Mouse (Mus musculus): Measurements from ENCODE around the gene E2f6.

E2f6 gene

GRCm38 (mm10) chr12:16876667-16877066, 65.9 kb downstream of the E2f6 start:
- DNase-seq, result no peak

- DNase-seq, result no peak
Measured at GRCm38 (mm10) chr12:16877141-16877540, 66.4 kb downstream of the E2f6 start.

DNA sequence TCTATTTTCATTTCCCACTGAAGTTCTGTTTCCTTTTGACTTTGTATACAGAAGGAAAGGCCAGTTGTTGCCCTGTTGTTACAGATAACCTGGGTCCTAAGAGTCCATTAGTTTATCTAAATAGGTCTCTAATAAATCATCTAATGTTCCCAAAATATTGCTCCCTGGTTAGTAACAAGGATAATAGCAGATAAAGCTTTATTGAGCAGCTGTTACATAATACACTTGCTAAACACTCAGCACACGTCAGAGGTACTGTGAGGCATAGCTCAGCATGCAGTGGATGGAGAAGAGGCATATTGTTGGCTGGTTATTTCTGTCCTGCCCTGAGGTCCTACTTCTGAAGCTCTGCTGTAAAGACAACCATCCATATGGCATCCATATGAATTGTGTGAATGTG, 66.9 kb downstream of the E2f6 start:
- DNase-seq, result no peak

DNA sequence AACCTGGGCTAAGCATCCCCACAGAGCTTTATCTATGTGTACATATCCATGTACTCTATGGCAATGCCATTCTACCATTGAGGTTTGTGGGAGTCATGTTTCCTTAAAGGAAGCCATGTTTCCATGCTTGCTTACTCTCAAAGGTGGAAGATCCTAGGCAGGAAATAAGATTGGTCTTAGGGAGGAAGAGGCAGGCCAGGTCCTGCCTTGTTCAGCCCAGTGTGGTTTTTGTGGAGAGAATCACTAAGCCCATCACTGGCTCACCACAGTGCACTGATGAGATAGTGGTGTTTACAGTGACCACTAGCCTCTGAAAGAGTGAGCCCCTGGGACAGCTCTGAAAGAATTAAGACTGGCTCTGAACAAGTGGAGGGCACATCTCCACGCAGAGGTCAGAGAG, 68.6 kb downstream of the E2f6 start:
- no peak for DNase-seq

DNA sequence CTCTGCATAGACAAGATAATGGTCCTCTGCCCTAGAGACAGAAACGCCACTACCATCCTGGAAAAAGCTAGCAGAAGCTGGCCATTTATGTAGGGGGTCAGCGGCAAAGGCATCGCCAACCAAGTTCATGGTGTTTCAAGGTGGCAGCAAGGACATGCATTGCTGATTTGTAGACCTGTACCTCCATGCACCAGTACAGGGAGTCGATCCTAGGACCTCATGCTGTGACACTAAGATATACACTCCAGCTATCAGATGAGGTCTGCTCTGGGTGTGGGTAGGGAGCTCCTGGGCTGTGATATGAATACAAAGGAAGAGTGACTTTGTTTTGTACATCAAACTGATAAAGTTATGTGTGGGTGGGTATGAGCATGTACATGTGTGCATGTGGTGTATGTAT, 69.3 kb downstream of the E2f6 start:
- DNase-seq, result no peak

DNA sequence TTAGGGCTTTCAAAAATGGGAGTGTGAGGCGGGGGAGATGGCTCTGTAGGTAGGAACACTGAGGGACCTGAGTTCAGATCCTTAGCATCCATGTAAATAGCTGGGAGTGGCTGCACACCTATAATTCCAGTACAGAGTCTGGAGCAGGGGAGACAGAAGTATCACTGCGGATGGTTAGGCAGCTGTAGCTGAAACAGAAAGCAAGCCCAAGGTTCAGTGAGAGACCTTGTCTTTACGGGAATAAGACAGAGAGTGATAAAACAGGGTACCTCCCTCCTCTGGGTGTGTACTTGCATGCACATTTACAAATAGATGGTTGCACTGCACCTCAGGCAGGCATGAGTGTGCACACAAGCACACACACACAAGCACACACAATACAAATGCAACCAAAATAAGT, 71.7 kb downstream of the E2f6 start:
- DNase-seq, result no peak

DNA sequence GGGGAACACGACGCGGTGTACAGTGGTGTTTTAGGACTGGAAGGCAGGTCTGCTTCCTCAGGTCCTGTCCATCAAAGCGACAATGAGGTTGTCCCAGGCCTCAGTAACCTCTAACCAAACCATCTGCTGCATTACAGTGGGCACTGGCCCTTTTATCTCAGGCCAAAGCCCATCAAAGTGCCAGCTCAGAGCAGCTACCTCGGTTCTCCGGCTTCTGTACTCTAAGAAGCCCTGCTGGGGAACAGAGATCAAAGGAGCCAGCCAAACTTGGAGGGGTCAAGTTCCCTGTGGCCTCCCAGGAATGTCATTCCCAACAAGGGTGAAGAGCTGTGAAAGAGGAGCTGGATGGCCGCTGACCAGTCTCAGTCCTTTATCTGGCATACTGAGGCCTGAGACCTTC, 72.3 kb downstream of the E2f6 start:
- no peak for DNase-seq

GRCm38 (mm10) chr12:16884534-16884933, 73.8 kb downstream of the E2f6 start:
- no peak for DNase-seq

GRCm38 (mm10) chr12:16886354-16886753, 75.6 kb downstream of the E2f6 start:
- no peak for DNase-seq
